Mouse (Mus musculus) kidney, adult 10 weeks (tissue): ENCODE results near the gene Ift20. TPM values are rescaled to one million over a fixed set of nuclear protein-coding genes. Genes with fewer than 3 reads are reported as not detected.

ENCODE experiments used
- polyA plus RNA-seq: library from polyadenylated mRNA; stranded (reverse); fragments of 350-450 nt; fragmentation: Illumina TruSeq; extraction: RNeasy Lipid Tissue Mini Kit (QIAGEN cat#74804); gene quantifications from one replicate; pipeline ENCODE4 v1.2.3, GENCODE M21; 2014; ENCODE audit warnings: low read depth, low replicate concordance

Gene Ift20
- 26.0 TPM for polyA plus RNA-seq

GRCm38 (mm10) chr11:78536080-78536689, at the start of gene Ift20, which contains the start of gene Tnfaip1:
Ift20 (plus strand) TSS chr11:78536361.
Tnfaip1 (minus strand) TSS chr11:78536332.

GRCm38 (mm10) chr11:78497544-78498522, 38.3 kb upstream of the Ift20 start, which contains the start of gene Sarm1:
Sarm1 (minus strand) TSS chr11:78497754.

GRCm38 (mm10) chr11:78499004-78499403, 37.2 kb upstream of the Ift20 start, which contains the start of gene Vtn:
Vtn (plus strand) TSS chr11:78499091.

GRCm38 (mm10) chr11:78502909-78503650, 33.1 kb upstream of the Ift20 start, which contains the start of gene Sebox:
Sebox (plus strand) TSS chr11:78503447.

GRCm38 (mm10) chr11:78512025-78512957, 23.9 kb upstream of the Ift20 start, which contains the start of the genes Tmem199 and Poldip2:
Tmem199 (minus strand) TSS chr11:78512172.
Poldip2 (plus strand) TSS chr11:78512193.

GRCm38 (mm10) chr11:78550168-78551058, 14.3 kb downstream of the Ift20 start, which contains the start of gene Tmem97:
Tmem97 (minus strand) TSS chr11:78550777.

Other genes with a start within 250 kb of the Ift20 start
- 0.20 TPM for gene BC030499, start 245.5 kb upstream of the Ift20 start, polyA plus RNA-seq
- gene Spag5, start 234.8 kb upstream of the Ift20 start, polyA plus RNA-seq: 5.3 TPM
- 13.5 TPM for gene Aldoc, start 213.4 kb upstream of the Ift20 start, polyA plus RNA-seq
- 2.7 TPM for gene Pigs, start 207.9 kb upstream of the Ift20 start, polyA plus RNA-seq
- gene Unc119, start 192.9 kb upstream of the Ift20 start, polyA plus RNA-seq: 0.49 TPM
- gene Foxn1, start 149.8 kb upstream of the Ift20 start, polyA plus RNA-seq: not detected
- 7.2 TPM for gene Slc13a2, start 114.1 kb upstream of the Ift20 start, polyA plus RNA-seq
- 1.6 TPM for gene Slc46a1, start 70.7 kb upstream of the Ift20 start, polyA plus RNA-seq
- gene Sarm1, start 38.6 kb upstream of the Ift20 start, polyA plus RNA-seq: not detected
- gene Vtn, start 37.3 kb upstream of the Ift20 start, polyA plus RNA-seq: not detected
- not detected for gene Sebox, start 32.9 kb upstream of the Ift20 start, polyA plus RNA-seq
- 28.8 TPM for gene Tmem199, start 24.2 kb upstream of the Ift20 start, polyA plus RNA-seq
- gene Poldip2, start 24.2 kb upstream of the Ift20 start, polyA plus RNA-seq: 17.7 TPM
- gene Tnfaip1, start within 50 bp of the Ift20 start, polyA plus RNA-seq: 25.3 TPM
- gene Tmem97, start 14.4 kb downstream of the Ift20 start, polyA plus RNA-seq: 19.0 TPM
- gene Nlk, start 161.0 kb downstream of the Ift20 start, polyA plus RNA-seq: 46.2 TPM
- 5.9 TPM for gene Ccnq, start 215.4 kb downstream of the Ift20 start, polyA plus RNA-seq